Mouse (Mus musculus): ENCODE data around the gene Add2. TPM values are rescaled to one million over a fixed set of nuclear protein-coding genes. Genes with fewer than 3 reads are reported as not detected.

The Add2 gene
- polyA plus RNA-seq, 1 experiment from 2014 or later: 1.8 TPM

GRCm38 (mm10) chr6:86160878-86161277 is 132.4 kb downstream of the Add2 start:
- H3K27me3 ChIP-seq (ENCODE audit: insufficient read depth, low read length): no peaks in the 10 kb centered on the region
- DNase-seq (ENCODE audit: low spot score) (no peak), ATAC-seq (replicated peaks; ENCODE audit: low FRiP score, low read depth) (no peak)
- no peak overlapping the region for H3K4me3 ChIP-seq (replicated peaks; ENCODE audit: low read depth, low read length)
- WGBS: 45% methylated on average over 3 of the region's 3 CpGs
- no peaks in the 10 kb centered on the region for H3K9me3 ChIP-seq (replicated peaks; ENCODE audit: low read length)
- no peaks in the 10 kb centered on the region for H3K4me1 ChIP-seq (replicated peaks; ENCODE audit: insufficient read depth, low read length)
- no peak overlapping the region for H3K4me2 ChIP-seq (ENCODE audit: low read length)
- H3K27ac ChIP-seq: no peak overlapping the region
- no peak overlapping the region for H3K9ac ChIP-seq (ENCODE audit: low read depth, low read length)
- TF ChIP-seq CTCF (IDR thresholded peaks at IDR 0.05; ENCODE audit: low read depth): no peak
- no peaks in the 10 kb centered on the region for H3K36me3 ChIP-seq (ENCODE audit: insufficient read depth, low read length)

- 16% methylated on average over 7 of the region's 7 CpGs for WGBS
- Histone ChIP-seq H3K4me2 (ENCODE audit: low read length) (no peak overlapping the region), H3K36me3 (ENCODE audit: insufficient read depth, low read length) (no peaks in the 10 kb centered on the region), H3K9ac (ENCODE audit: low read depth, low read length) (no peak overlapping the region), H3K4me1 (replicated peaks; ENCODE audit: insufficient read depth, low read length) (no peaks in the 10 kb centered on the region), H3K27ac (no peak overlapping the region), H3K4me3 (replicated peaks; ENCODE audit: low read depth, low read length) (no peak overlapping the region), H3K27me3 (ENCODE audit: insufficient read depth, low read length) (no peaks in the 10 kb centered on the region), H3K9me3 (replicated peaks; ENCODE audit: low read length) (no peaks in the 10 kb centered on the region)
- TF ChIP-seq CTCF (IDR thresholded peaks at IDR 0.05; ENCODE audit: low read depth): no peak
- DNase-seq (ENCODE audit: low spot score) (peak; percentile 33), ATAC-seq (replicated peaks; ENCODE audit: low FRiP score, low read depth) (no peak)
These were observed 133.1 kb downstream of the Add2 start for GRCm38 (mm10) chr6:86161586-86161985.

GRCm38 (mm10) chr6:86164028-86164427 is 135.5 kb downstream of the Add2 start:
- no peaks in the 10 kb centered on the region for H3K36me3 ChIP-seq (ENCODE audit: insufficient read depth, low read length)
- no peaks in the 10 kb centered on the region for H3K27me3 ChIP-seq (ENCODE audit: insufficient read depth, low read length)
- no peak overlapping the region for H3K27ac ChIP-seq
- TF ChIP-seq CTCF (IDR thresholded peaks at IDR 0.05; ENCODE audit: low read depth): no peak
- DNase-seq (ENCODE audit: low spot score): no peak
- 58% methylated on average over 3 of the region's 3 CpGs for WGBS
- H3K4me1 ChIP-seq (replicated peaks; ENCODE audit: insufficient read depth, low read length): no peaks in the 10 kb centered on the region
- no peak overlapping the region for H3K4me3 ChIP-seq (replicated peaks; ENCODE audit: low read depth, low read length)
- no peak overlapping the region for H3K9ac ChIP-seq (ENCODE audit: low read depth, low read length)
- no peaks in the 10 kb centered on the region for H3K9me3 ChIP-seq (replicated peaks; ENCODE audit: low read length)
- ATAC-seq (replicated peaks; ENCODE audit: low FRiP score, low read depth): no peak
- no peak overlapping the region for H3K4me2 ChIP-seq (ENCODE audit: low read length)

GRCm38 (mm10) chr6:86166426-86166825 is 137.9 kb downstream of the Add2 start:
- Histone ChIP-seq H3K4me3 (replicated peaks; ENCODE audit: low read depth, low read length) (no peak overlapping the region), H3K9ac (ENCODE audit: low read depth, low read length) (no peak overlapping the region), H3K4me1 (replicated peaks; ENCODE audit: insufficient read depth, low read length) (no peaks in the 10 kb centered on the region), H3K36me3 (ENCODE audit: insufficient read depth, low read length) (no peaks in the 10 kb centered on the region), H3K9me3 (replicated peaks; ENCODE audit: low read length) (no peaks in the 10 kb centered on the region), H3K27ac (no peak overlapping the region), H3K27me3 (ENCODE audit: insufficient read depth, low read length) (no peaks in the 10 kb centered on the region), H3K4me2 (ENCODE audit: low read length) (no peak overlapping the region)
- ATAC-seq (replicated peaks; ENCODE audit: low FRiP score, low read depth) (no peak), DNase-seq (ENCODE audit: low spot score) (no peak)
- WGBS: 67% methylated on average over 9 of the region's 9 CpGs
- TF ChIP-seq CTCF (IDR thresholded peaks at IDR 0.05; ENCODE audit: low read depth): no peak

- ATAC-seq (replicated peaks; ENCODE audit: low FRiP score, low read depth) (no peak), DNase-seq (ENCODE audit: low spot score) (no peak)
- Histone ChIP-seq H3K9ac (ENCODE audit: low read depth, low read length) (no peak overlapping the region), H3K4me3 (replicated peaks; ENCODE audit: low read depth, low read length) (no peak overlapping the region), H3K36me3 (ENCODE audit: insufficient read depth, low read length) (no peaks in the 10 kb centered on the region), H3K4me1 (replicated peaks; ENCODE audit: insufficient read depth, low read length) (no peaks in the 10 kb centered on the region), H3K27me3 (ENCODE audit: insufficient read depth, low read length) (no peaks in the 10 kb centered on the region), H3K4me2 (ENCODE audit: low read length) (no peak overlapping the region), H3K27ac (no peak overlapping the region), H3K9me3 (replicated peaks; ENCODE audit: low read length) (no peaks in the 10 kb centered on the region)
- TF ChIP-seq CTCF (IDR thresholded peaks at IDR 0.05; ENCODE audit: low read depth): no peak
- 79% methylated on average over 5 of the region's 5 CpGs for WGBS
These were observed 139.4 kb downstream of the Add2 start for GRCm38 (mm10) chr6:86167851-86168250.

GRCm38 (mm10) chr6:86169166-86169565 is 140.7 kb downstream of the Add2 start:
- 22% methylated on average over 4 of the region's 4 CpGs for WGBS
- Histone ChIP-seq H3K27ac (no peak overlapping the region), H3K4me1 (replicated peaks; ENCODE audit: insufficient read depth, low read length) (no peaks in the 10 kb centered on the region), H3K36me3 (ENCODE audit: insufficient read depth, low read length) (no peaks in the 10 kb centered on the region), H3K27me3 (ENCODE audit: insufficient read depth, low read length) (no peaks in the 10 kb centered on the region), H3K4me3 (replicated peaks; ENCODE audit: low read depth, low read length) (no peak overlapping the region), H3K9ac (ENCODE audit: low read depth, low read length) (no peak overlapping the region), H3K9me3 (replicated peaks; ENCODE audit: low read length) (no peaks in the 10 kb centered on the region), H3K4me2 (ENCODE audit: low read length) (no peak overlapping the region)
- ATAC-seq (replicated peaks; ENCODE audit: low FRiP score, low read depth) (peak; percentile 69), DNase-seq (ENCODE audit: low spot score) (peak; percentile 84)
- no peak for TF ChIP-seq CTCF (IDR thresholded peaks at IDR 0.05; ENCODE audit: low read depth)

Other genes with a start within 250 kb of the Add2 start
- 0.14 and 0.64 TPM in 2 replicates for gene Nat8f6, start 207.7 kb upstream of the Add2 start, polyA plus RNA-seq (2015; fragmentation: Nextera tagmentation; extraction: Ambion mirVana)
- 0.88 and 1.1 TPM in 2 replicates for gene Nat8f5, start 207.7 kb upstream of the Add2 start, polyA plus RNA-seq (2015; fragmentation: Nextera tagmentation; extraction: Ambion mirVana)
- 18.0 and 26.8 TPM in 2 replicates for gene Nat8, start 196.6 kb upstream of the Add2 start, polyA plus RNA-seq (2015; fragmentation: Nextera tagmentation; extraction: Ambion mirVana)
- 2.2 and 2.6 TPM in 2 replicates for gene Nat8f2, start 159.5 kb upstream of the Add2 start, polyA plus RNA-seq (2015; fragmentation: Nextera tagmentation; extraction: Ambion mirVana)
- gene Nat8f4, start 123.8 kb upstream of the Add2 start, polyA plus RNA-seq (2015; fragmentation: Nextera tagmentation; extraction: Ambion mirVana): 7.2 and 7.7 TPM in 2 replicates
- gene Tprkb, start 116.8 kb upstream of the Add2 start, polyA plus RNA-seq (2015; fragmentation: Nextera tagmentation; extraction: Ambion mirVana): 53.3 and 54.3 TPM in 2 replicates
- 165 and 182 TPM in 2 replicates for gene Nat8f1, start 113.0 kb upstream of the Add2 start, polyA plus RNA-seq (2015; fragmentation: Nextera tagmentation; extraction: Ambion mirVana)
- gene Dusp11, start 67.0 kb upstream of the Add2 start, polyA plus RNA-seq (2015; fragmentation: Nextera tagmentation; extraction: Ambion mirVana): 33.5 and 38.7 TPM in 2 replicates
- gene Figla, start 12.5 kb upstream of the Add2 start, polyA plus RNA-seq (2015; fragmentation: Nextera tagmentation; extraction: Ambion mirVana): not detected in 2 replicates
- 5.7 and 6.1 TPM in 2 replicates for gene Tgfa, start 166.5 kb downstream of the Add2 start, polyA plus RNA-seq (2015; fragmentation: Nextera tagmentation; extraction: Ambion mirVana)